In the genomic region with DNA sequence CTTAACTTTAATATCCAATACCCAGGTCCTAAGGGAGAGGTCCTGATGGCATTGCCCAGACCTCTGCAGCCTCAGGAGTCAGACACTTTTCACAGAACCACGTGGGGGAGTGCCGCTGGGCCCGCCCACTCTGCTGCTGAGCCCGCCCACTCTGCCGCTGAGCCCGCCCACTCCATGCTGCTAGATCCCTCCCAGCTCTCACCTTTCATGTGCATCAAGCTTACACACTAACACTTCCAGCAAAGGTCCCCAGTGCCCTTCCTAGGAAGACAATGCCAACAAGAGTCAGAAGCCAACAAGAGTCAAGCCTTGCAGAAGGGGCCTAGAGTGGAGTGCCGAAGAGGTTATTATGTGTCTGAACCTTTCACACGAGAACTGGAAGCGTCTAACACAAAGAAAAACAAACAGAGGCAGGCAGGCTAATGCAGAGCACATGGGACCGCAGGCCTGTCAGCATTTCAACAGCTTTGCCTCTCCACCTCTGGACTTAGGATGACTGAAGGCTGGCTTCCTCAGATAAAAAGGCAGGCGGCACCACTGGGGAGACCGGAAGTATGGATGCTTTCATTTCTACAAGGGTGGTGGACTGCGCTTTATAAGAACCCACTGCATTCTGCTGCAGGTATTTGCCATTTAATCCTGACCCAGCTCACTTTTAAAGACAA, we compare ENCODE assay signal across 9 mouse cellular contexts. TPM values are rescaled to one million over a fixed set of nuclear protein-coding genes. Genes with fewer than 3 reads are reported as not detected.
DNase-seq lines count a peak whose midpoint lies in the region; ATAC-seq and TF ChIP-seq lines count a peak whose summit lies in the region.
"Had no signal": no experiment of that assay in that cellular context is flagged by ENCODE, and none has a peak within 500 bp of the region (broad histone marks: within the 10 kb centered on the region; RNA-seq: fewer than 3 reads in every experiment).

No protein-coding gene starts in this region.

- H3K36me3 ChIP-seq in hindbrain, embryonic 12.5 days = no peaks in the 10 kb centered on the region
- no peaks in the 10 kb centered on the region for H3K36me3 ChIP-seq in hindbrain, postnatal 0 days (ENCODE audit: insufficient read depth, low read length)
- no peaks in the 10 kb centered on the region for H3K36me3 ChIP-seq in embryonic facial prominence, embryonic 13.5 days
- no peaks in the 10 kb centered on the region for H3K36me3 ChIP-seq in limb, embryonic 11.5 days (ENCODE audit: control insufficient read depth, insufficient read depth, low read length)
- no peaks in the 10 kb centered on the region for H3K36me3 ChIP-seq in intestine, postnatal 0 days (ENCODE audit: control insufficient read depth, insufficient read depth)

- ATAC-seq in hindbrain, embryonic 12.5 days (ENCODE audit: low FRiP score) = no peak
- ATAC-seq in hindbrain, postnatal 0 days = no peak
- peak; percentile 66; the same call in 1 of the 2 replicates for ATAC-seq in embryonic facial prominence, embryonic 13.5 days (ENCODE audit: insufficient number of reproducible peaks, insufficient read depth, low FRiP score, low TSS enrichment, low read depth)
- peak; percentile 79 for ATAC-seq in limb, embryonic 11.5 days (ENCODE audit: insufficient number of reproducible peaks, low FRiP score, low TSS enrichment, low read depth)
- ATAC-seq in megakaryocyte-erythroid progenitor cell, adult 5-6 weeks (replicated peaks; ENCODE audit: low FRiP score, low TSS enrichment, poor library complexity, severe bottlenecking) = peak; percentile 73
- no peak for ATAC-seq in intestine, postnatal 0 days

- peaks cover 16% of the 10 kb centered on the region for H3K4me1 ChIP-seq in hindbrain, embryonic 12.5 days
- H3K4me1 ChIP-seq in hindbrain, postnatal 0 days (ENCODE audit: insufficient read depth, low read length) = peaks cover 5% of the 10 kb centered on the region; the same call in 1 of the 2 replicates
- peaks cover 44% of the 10 kb centered on the region for H3K4me1 ChIP-seq in embryonic facial prominence, embryonic 13.5 days
- peaks cover 18% of the 10 kb centered on the region for H3K4me1 ChIP-seq in limb, embryonic 11.5 days (ENCODE audit: control insufficient read depth, insufficient read depth, low read length)
- H3K4me1 ChIP-seq in intestine, postnatal 0 days (replicated peaks; ENCODE audit: control insufficient read depth, insufficient read depth, low read length) = peaks cover 5% of the 10 kb centered on the region

- no peak overlapping the region for H3K9ac ChIP-seq in hindbrain, embryonic 12.5 days
- no peak overlapping the region for H3K9ac ChIP-seq in hindbrain, postnatal 0 days (replicated peaks; ENCODE audit: low read length)
- 0 out of 2 replicates have a peak overlapping the region, but pooled peaks have one; percentile 28 for H3K9ac ChIP-seq in embryonic facial prominence, embryonic 13.5 days
- H3K9ac ChIP-seq in limb, embryonic 11.5 days (ENCODE audit: low read length) = no peak overlapping the region
- no peak overlapping the region for H3K9ac ChIP-seq in intestine, postnatal 0 days (ENCODE audit: low read depth, low read length)

- no peaks in the 10 kb centered on the region for H3K27me3 ChIP-seq in hindbrain, embryonic 12.5 days
- no peaks in the 10 kb centered on the region for H3K27me3 ChIP-seq in hindbrain, postnatal 0 days (ENCODE audit: insufficient read depth, low read length)
- no peaks in the 10 kb centered on the region for H3K27me3 ChIP-seq in embryonic facial prominence, embryonic 13.5 days
- H3K27me3 ChIP-seq in limb, embryonic 11.5 days (ENCODE audit: control insufficient read depth, insufficient read depth, low read length) = no peaks in the 10 kb centered on the region
- no peaks in the 10 kb centered on the region for H3K27me3 ChIP-seq in intestine, postnatal 0 days (replicated peaks; ENCODE audit: control insufficient read depth, insufficient read depth, low read length)

- no peak for TF ChIP-seq CTCF in hindbrain, postnatal 0 days (IDR thresholded peaks at IDR 0.05; ENCODE audit: low read depth)
- no peak for TF ChIP-seq CTCF in intestine, postnatal 0 days (IDR thresholded peaks at IDR 0.05; ENCODE audit: low read depth)

- H3K4me3 ChIP-seq in hindbrain, embryonic 12.5 days = no peak overlapping the region
- no peak overlapping the region for H3K4me3 ChIP-seq in hindbrain, postnatal 0 days (ENCODE audit: low read length)
- H3K4me3 ChIP-seq in embryonic facial prominence, embryonic 13.5 days = no peak overlapping the region
- no peak overlapping the region for H3K4me3 ChIP-seq in limb, embryonic 11.5 days (ENCODE audit: low read depth, low read length)
- H3K4me3 ChIP-seq in intestine, postnatal 0 days (ENCODE audit: low read depth, low read length) = no peak overlapping the region

- H3K4me2 ChIP-seq in hindbrain, embryonic 12.5 days (replicated peaks) = peak overlapping the region; percentile 16; the same call in 1 of the 2 replicates
- no peak overlapping the region for H3K4me2 ChIP-seq in hindbrain, postnatal 0 days (ENCODE audit: low read depth, low read length)
- peak overlapping the region; percentile 27 for H3K4me2 ChIP-seq in embryonic facial prominence, embryonic 13.5 days
- H3K4me2 ChIP-seq in limb, embryonic 11.5 days (ENCODE audit: low read depth, severe bottlenecking) = no peak overlapping the region
- H3K4me2 ChIP-seq in intestine, postnatal 0 days (replicated peaks; ENCODE audit: low read depth) = no peak overlapping the region

- DNase-seq in hindbrain, postnatal 0 days (ENCODE audit: low spot score) = no peak
- peak; percentile 77 for DNase-seq in limb, embryonic 11.5 days (ENCODE audit: low spot score)
- DNase-seq in gastrocnemius, postnatal 25 days = no peak
- DNase-seq in cerebellum, adult 8-10 months = no peak
- DNase-seq: thymus, adult 2 months had no signal

- no peak overlapping the region for H3K27ac ChIP-seq in hindbrain, embryonic 12.5 days
- no peak overlapping the region for H3K27ac ChIP-seq in hindbrain, postnatal 0 days
- H3K27ac ChIP-seq in embryonic facial prominence, embryonic 13.5 days = peak overlapping the region; percentile 62; the same call in 1 of the 2 replicates
- peak overlapping the region; percentile 5 for H3K27ac ChIP-seq in limb, embryonic 11.5 days (replicated peaks; ENCODE audit: low read depth, low read length)
- H3K27ac ChIP-seq in intestine, postnatal 0 days (ENCODE audit: low read depth, low read length) = no peak overlapping the region

- WGBS in hindbrain, embryonic 12.5 days = 37% methylated on average over 13 of the region's 13 CpGs
- 54% methylated on average over 13 of the region's 13 CpGs for WGBS in hindbrain, postnatal 0 days
- WGBS in embryonic facial prominence, embryonic 13.5 days = 27% methylated on average over 13 of the region's 13 CpGs
- 25% methylated on average over 13 of the region's 13 CpGs for WGBS in limb, embryonic 11.5 days
- WGBS in intestine, postnatal 0 days = 60% methylated on average over 13 of the region's 13 CpGs

- H3K9me3 ChIP-seq in hindbrain, embryonic 12.5 days (replicated peaks) = no peaks in the 10 kb centered on the region
- no peaks in the 10 kb centered on the region for H3K9me3 ChIP-seq in hindbrain, postnatal 0 days (ENCODE audit: low read length)
- H3K9me3 ChIP-seq in embryonic facial prominence, embryonic 13.5 days = no peaks in the 10 kb centered on the region
- no peaks in the 10 kb centered on the region for H3K9me3 ChIP-seq in limb, embryonic 11.5 days (ENCODE audit: control insufficient read depth, low read length)
- H3K9me3 ChIP-seq in intestine, postnatal 0 days (ENCODE audit: control insufficient read depth) = no peaks in the 10 kb centered on the region

RNA-seq across cellular contexts. Expression of gene Itga9, which starts 13.8 kb away (rescaled TPM):
- polyA plus RNA-seq in hindbrain, embryonic 12.5 days (2016; fragmentation: Nextera tagmentation; extraction: Ambion mirVana) = 12.4 and 12.7 TPM in 2 replicates
- total RNA-seq in hindbrain, postnatal 0 days (2014; rRNA removed) = 4.4 and 6.0 TPM in 2 replicates
- polyA plus RNA-seq in hindbrain, postnatal 0 days (2015; fragmentation: Nextera tagmentation; extraction: Ambion mirVana) = 1.5 and 1.7 TPM in 2 replicates
- 7.4 and 12.0 TPM in 2 replicates for polyA plus RNA-seq in embryonic facial prominence, embryonic 13.5 days (2015; fragmentation: Nextera tagmentation; extraction: Ambion mirVana)
- polyA plus RNA-seq in limb, embryonic 11.5 days (2014; fragmentation: Nextera tagmentation; extraction: Ambion mirVana) = 7.7 and 9.3 TPM in 2 replicates
- total RNA-seq in megakaryocyte-erythroid progenitor cell, adult 5-6 weeks (2014; fragmentation: Nextera tagmentation) = 0.02 and 5.6 TPM in 2 replicates
- total RNA-seq in megakaryocyte-erythroid progenitor cell, adult 5-6 weeks (2017) = 0.50 TPM in 1 of 2 replicates, not detected in the other
- 1 to 10 TPM; 6.9 to 8.3 TPM for total RNA-seq in gastrocnemius, postnatal 25 days (2021)
- 5.9 and 6.2 TPM in 2 replicates for polyA plus RNA-seq in intestine, postnatal 0 days (2015; fragmentation: Nextera tagmentation; extraction: Ambion mirVana)

Comparison
In these comparisons a context has a peak if more than half of its experiments do, and no peak if none do; other contexts are left out.
1. H3K4me2 ChIP-seq: peak in hindbrain, embryonic 12.5 days (single experiment) and embryonic facial prominence, embryonic 13.5 days (single experiment); none in hindbrain, postnatal 0 days (single experiment), limb, embryonic 11.5 days (single experiment) and intestine, postnatal 0 days (single experiment).
2. ATAC-seq: peak in embryonic facial prominence, embryonic 13.5 days (single experiment), limb, embryonic 11.5 days (single experiment) and megakaryocyte-erythroid progenitor cell, adult 5-6 weeks (single experiment); none in hindbrain, embryonic 12.5 days (single experiment), hindbrain, postnatal 0 days (single experiment) and intestine, postnatal 0 days (single experiment).
3. H3K27ac ChIP-seq: peak in embryonic facial prominence, embryonic 13.5 days (single experiment) and limb, embryonic 11.5 days (single experiment); none in hindbrain, embryonic 12.5 days (single experiment), hindbrain, postnatal 0 days (single experiment) and intestine, postnatal 0 days (single experiment).